Mouse (Mus musculus): Measurements from ENCODE around the gene Ovol3. TPM values are rescaled to one million over a fixed set of nuclear protein-coding genes. Genes with fewer than 3 reads are reported as not detected.
"Not testable (repeated sequence)": the region's sequence is repeated elsewhere in the genome, so short reads cannot be mapped to it uniquely, and the experiment has no call there.

Ovol3 gene
- total RNA-seq, 2 experiments from 2014 or later, result 0.33 TPM; not detected in 1

- peak; percentile 99 for DNase-seq
- intact Hi-C loops (cut with DNase I; ENCODE audit: low total_unique reads), result loop anchor here (10.0 kb wide), 1 partner anchor 73 kb away; the partner anchor contains the start of gene Alkbh6
Measured at GRCm38 (mm10) chr7:30231669-30232454, 3.7 kb downstream of the Ovol3 start, which contains the start of the genes Polr2i and Tbcb. TSS of gene Polr2i (plus strand) at chr7:30231948. TSS of gene Tbcb (minus strand) at chr7:30232272.

GRCm38 (mm10) chr7:30231328-30231668 is 4.2 kb downstream of the Ovol3 start:
- intact Hi-C loops (cut with DNase I; ENCODE audit: low total_unique reads), result loop anchor here (10.0 kb wide), 1 partner anchor 74 kb away; the partner anchor contains the start of gene Alkbh6
- DNase-seq, result no peak

- DNase-seq, result no peak
- intact Hi-C loops (cut with DNase I; ENCODE audit: low total_unique reads), result no loop called here
Measured at GRCm38 (mm10) chr7:30224206-30224605, 11.3 kb downstream of the Ovol3 start.

GRCm38 (mm10) chr7:30222205-30222604 is 13.3 kb downstream of the Ovol3 start:
- DNase-seq, result no peak
- intact Hi-C loops (cut with DNase I; ENCODE audit: low total_unique reads), result no loop called here

- DNase-seq, result no peak
- intact Hi-C loops (cut with DNase I; ENCODE audit: low total_unique reads), result no loop called here
Measured at GRCm38 (mm10) chr7:30221433-30221832, 14.1 kb downstream of the Ovol3 start.

- intact Hi-C loops (cut with DNase I; ENCODE audit: low total_unique reads), result no loop called here
- DNase-seq, result no peak
Measured at GRCm38 (mm10) chr7:30220008-30220356, 15.5 kb downstream of the Ovol3 start.

- DNase-seq, result peak; percentile 56
Measured at GRCm38 (mm10) chr7:30219293-30220007, 16.1 kb downstream of the Ovol3 start.

GRCm38 (mm10) chr7:30217277-30217676 is 18.2 kb downstream of the Ovol3 start:
- no peak for DNase-seq
- intact Hi-C loops (cut with DNase I; ENCODE audit: low total_unique reads), result no loop called here

More at GRCm38 (mm10) chr7:30219293-30220007, 16.1 kb downstream of the Ovol3 start:
- intact Hi-C loops (cut with DNase I; ENCODE audit: low total_unique reads), result no loop called here

GRCm38 (mm10) chr7:30216723-30217151 is 18.8 kb downstream of the Ovol3 start:
- intact Hi-C loops (cut with DNase I; ENCODE audit: low total_unique reads), result no loop called here
- DNase-seq, result peak; percentile 79

- intact Hi-C loops (cut with DNase I; ENCODE audit: low total_unique reads), result no loop called here
- no peak for DNase-seq
Measured at GRCm38 (mm10) chr7:30215875-30216274, 19.6 kb downstream of the Ovol3 start.

- intact Hi-C loops (cut with DNase I; ENCODE audit: low total_unique reads), result loop anchor here (5.0 kb wide), 1 partner anchor 37 kb away; no protein-coding TSS in a partner anchor
Measured at GRCm38 (mm10) chr7:30213881-30214280, 21.6 kb downstream of the Ovol3 start.

GRCm38 (mm10) chr7:30211025-30211424 is 24.5 kb downstream of the Ovol3 start:
- intact Hi-C loops (cut with DNase I; ENCODE audit: low total_unique reads), result loop anchor here (5.0 kb wide), 1 partner anchor 34 kb away; no protein-coding TSS in a partner anchor
- no peak for DNase-seq

More at GRCm38 (mm10) chr7:30213881-30214280, 21.6 kb downstream of the Ovol3 start:
- DNase-seq, result no peak

GRCm38 (mm10) chr7:30206364-30206763 is 29.2 kb downstream of the Ovol3 start:
- DNase-seq, result not testable (repeated sequence)
- intact Hi-C loops (cut with DNase I; ENCODE audit: low total_unique reads), result loop anchor here (10.0 kb wide), 1 partner anchor 192 kb away; no protein-coding TSS in a partner anchor

- DNase-seq, result peak; percentile 61
- intact Hi-C loops (cut with DNase I; ENCODE audit: low total_unique reads), result loop anchor here (10.0 kb wide), 1 partner anchor 191 kb away; no protein-coding TSS in a partner anchor
Measured at GRCm38 (mm10) chr7:30205383-30205782, 30.1 kb downstream of the Ovol3 start.

- intact Hi-C loops (cut with DNase I; ENCODE audit: low total_unique reads), result loop anchor here (10.0 kb wide), 1 partner anchor 190 kb away; no protein-coding TSS in a partner anchor
- DNase-seq, result no peak
Measured at GRCm38 (mm10) chr7:30204380-30204779, 31.1 kb downstream of the Ovol3 start.

- intact Hi-C loops (cut with DNase I; ENCODE audit: low total_unique reads), result loop anchor here (10.0 kb wide), 1 partner anchor 188 kb away; no protein-coding TSS in a partner anchor
- DNase-seq, result peak; percentile 76
Measured at GRCm38 (mm10) chr7:30202895-30203690, 32.4 kb downstream of the Ovol3 start.

- intact Hi-C loops (cut with DNase I; ENCODE audit: low total_unique reads), result loop anchor here (10.0 kb wide), 1 partner anchor 186 kb away; no protein-coding TSS in a partner anchor
- DNase-seq, result not testable (repeated sequence)
Measured at GRCm38 (mm10) chr7:30200661-30201060, 34.9 kb downstream of the Ovol3 start.

- intact Hi-C loops (cut with DNase I; ENCODE audit: low total_unique reads), result loop anchor here (10.0 kb wide), 1 partner anchor 185 kb away; no protein-coding TSS in a partner anchor
- no peak for DNase-seq
Measured at GRCm38 (mm10) chr7:30200200-30200599, 35.3 kb downstream of the Ovol3 start.
